Mouse (Mus musculus) liver, embryonic 13.5 days (tissue): ENCODE measurements at regions not wholly inside any gene's neighbourhood (a gene's known extent, or its start where the extent isn't known, plus 50 kb on each side); places are given as distances from the start of the nearest gene placed in this dataset.
"Not testable (repeated sequence)": the region's sequence is repeated elsewhere in the genome, so short reads cannot be mapped to it uniquely, and the experiment has no call there.

Source experiments
- ATAC-seq: fragments of 200-750 bp; cut with Nextera tagmentation; 2 replicates; pipeline ENCODE4 v1.8.0; 2017; ENCODE audit warnings: low read depth, mild to moderate bottlenecking, moderate number of reproducible peaks, moderate library complexity
- DNase-seq: peaks from one replicate; pipeline ENCODE4 v3.0.0; 2022
- H3K27ac ChIP-seq: fragments of 300-500 bp; sonication (generic); 2 replicates; pipeline ENCODE4 v1.5.1; 2015; ENCODE audit warnings: moderate library complexity, mild to moderate bottlenecking, inconsistent platforms
- H3K27me3 ChIP-seq: fragments of 300-500 bp; sonication (generic); 2 replicates; pipeline ENCODE4 v1.6.1; 2015; ENCODE audit warnings: mild to moderate bottlenecking, inconsistent platforms
- H3K36me3 ChIP-seq: fragments of 300-500 bp; sonication (generic); 2 replicates; pipeline ENCODE4 v1.6.1; 2015; ENCODE audit warnings: mild to moderate bottlenecking, inconsistent platforms
- H3K4me1 ChIP-seq: fragments of 300-500 bp; sonication (generic); replicated peaks from 2 replicates; pipeline ENCODE4 v1.6.1; 2015; ENCODE audit warnings: inconsistent platforms
- H3K4me2 ChIP-seq: fragments of 300-500 bp; sonication (generic); 2 replicates; pipeline ENCODE4 v1.6.1; 2015; ENCODE audit warnings: inconsistent platforms, mild to moderate bottlenecking, moderate library complexity
- H3K4me3 ChIP-seq: fragments of 300-500 bp; sonication (generic); replicated peaks from 2 replicates; pipeline ENCODE4 v1.5.1; 2015; ENCODE audit warnings: mild to moderate bottlenecking, inconsistent platforms
- H3K9ac ChIP-seq: fragments of 300-500 bp; sonication (generic); 2 replicates; pipeline ENCODE4 v1.6.1; 2015; ENCODE audit warnings: mild to moderate bottlenecking, inconsistent platforms
- H3K9me3 ChIP-seq: fragments of 300-500 bp; sonication (generic); replicated peaks from 2 replicates; pipeline ENCODE4 v1.6.1; 2016; ENCODE audit warnings: inconsistent platforms
- WGBS: fragments of 180-500 bp; shearing (Covaris S2); methylation state at CpG from one replicate; pipeline ENCODE4 v1.1.7; 2015; ENCODE audit not compliant: insufficient replicate concordance; 5-methylcytosine and 5-hydroxymethylcytosine counted together

GRCm38 (mm10) chr10:108111398-108111797 is 50.6 kb upstream of the Ppp1r12a start:
- Histone ChIP-seq H3K9ac (no peak overlapping the region), H3K4me3 (no peak overlapping the region), H3K36me3 (no peaks in the 10 kb centered on the region), H3K27me3 (no peaks in the 10 kb centered on the region), H3K27ac (no peak overlapping the region), H3K9me3 (no peaks in the 10 kb centered on the region), H3K4me2 (no peak overlapping the region), H3K4me1 (peaks cover 9% of the 10 kb centered on the region)
- 63% methylated on average over 4 of the region's 4 CpGs for WGBS
- DNase-seq = no peak
- no peak for ATAC-seq

- DNase-seq (no peak), ATAC-seq (no peak)
- no peaks in the 10 kb centered on the region for H3K27me3 ChIP-seq
- no peak overlapping the region for H3K4me3 ChIP-seq
- no peaks in the 10 kb centered on the region for H3K36me3 ChIP-seq
- H3K4me1 ChIP-seq = peaks cover 9% of the 10 kb centered on the region
- H3K9me3 ChIP-seq = no peaks in the 10 kb centered on the region
- WGBS = 66% methylated on average over 7 of the region's 7 CpGs
- no peak overlapping the region for H3K4me2 ChIP-seq
- no peak overlapping the region for H3K9ac ChIP-seq
- no peak overlapping the region for H3K27ac ChIP-seq
These were observed 51.1 kb upstream of the Ppp1r12a start for GRCm38 (mm10) chr10:108110891-108111290.

GRCm38 (mm10) chr10:108110197-108110596 is 51.8 kb upstream of the Ppp1r12a start:
- H3K9ac ChIP-seq = no peak overlapping the region
- no peak for ATAC-seq
- H3K9me3 ChIP-seq = no peaks in the 10 kb centered on the region

GRCm38 (mm10) chr10:108108500-108108899 is 53.5 kb upstream of the Ppp1r12a start:
- 67% methylated on average over 4 of the region's 4 CpGs for WGBS
- ATAC-seq, H3K9me3 ChIP-seq, H3K27ac ChIP-seq, H3K27me3 ChIP-seq, H3K4me1 ChIP-seq, H3K9ac ChIP-seq, H3K4me3 ChIP-seq, H3K36me3 ChIP-seq, H3K4me2 ChIP-seq, DNase-seq: not testable (repeated sequence)

More at GRCm38 (mm10) chr10:108110197-108110596, 51.8 kb upstream of the Ppp1r12a start:
- Histone ChIP-seq H3K27ac (no peak overlapping the region), H3K27me3 (no peaks in the 10 kb centered on the region), H3K4me3 (no peak overlapping the region), H3K36me3 (no peaks in the 10 kb centered on the region), H3K4me2 (no peak overlapping the region), H3K4me1 (peaks cover 9% of the 10 kb centered on the region)
- no peak for DNase-seq

GRCm38 (mm10) chr10:108101521-108101920 is 60.5 kb upstream of the Ppp1r12a start:
- WGBS = 66% methylated on average over 7 of the region's 7 CpGs
- no peak overlapping the region for H3K27ac ChIP-seq
- H3K4me1 ChIP-seq = no peaks in the 10 kb centered on the region
- H3K4me3 ChIP-seq = no peak overlapping the region
- H3K36me3 ChIP-seq = no peaks in the 10 kb centered on the region
- H3K9me3 ChIP-seq = no peaks in the 10 kb centered on the region
- no peak overlapping the region for H3K4me2 ChIP-seq
- no peaks in the 10 kb centered on the region for H3K27me3 ChIP-seq
- ATAC-seq = no peak
- no peak for DNase-seq
- no peak overlapping the region for H3K9ac ChIP-seq

- Histone ChIP-seq H3K27ac (no peak overlapping the region), H3K27me3 (no peaks in the 10 kb centered on the region), H3K9me3 (no peaks in the 10 kb centered on the region), H3K36me3 (no peaks in the 10 kb centered on the region), H3K9ac (no peak overlapping the region), H3K4me3 (no peak overlapping the region), H3K4me1 (peaks cover 15% of the 10 kb centered on the region), H3K4me2 (no peak overlapping the region)
- DNase-seq (no peak), ATAC-seq (no peak)
- WGBS = 39% methylated on average over 2 of the region's 2 CpGs
These were observed 69.0 kb upstream of the Ppp1r12a start for GRCm38 (mm10) chr10:108093043-108093442.

GRCm38 (mm10) chr10:108089375-108089981 is 72.5 kb upstream of the Ppp1r12a start:
- WGBS = 32% methylated on average over 8 of the region's 8 CpGs
- H3K27me3 ChIP-seq = no peaks in the 10 kb centered on the region
- no peak overlapping the region for H3K9ac ChIP-seq
- ATAC-seq = peak; percentile 54
- peaks cover 15% of the 10 kb centered on the region for H3K4me1 ChIP-seq
- no peak overlapping the region for H3K27ac ChIP-seq
- no peaks in the 10 kb centered on the region for H3K9me3 ChIP-seq
- no peaks in the 10 kb centered on the region for H3K36me3 ChIP-seq
- H3K4me3 ChIP-seq = no peak overlapping the region
- H3K4me2 ChIP-seq = no peak overlapping the region
- DNase-seq = no peak

GRCm38 (mm10) chr10:108088883-108089282 is 73.1 kb upstream of the Ppp1r12a start:
- Histone ChIP-seq H3K4me1 (peaks cover 15% of the 10 kb centered on the region), H3K4me3 (no peak overlapping the region), H3K27ac (no peak overlapping the region), H3K9me3 (no peaks in the 10 kb centered on the region), H3K4me2 (0 out of 2 replicates have a peak overlapping the region, but pooled peaks have one; percentile 1), H3K36me3 (no peaks in the 10 kb centered on the region), H3K27me3 (no peaks in the 10 kb centered on the region), H3K9ac (no peak overlapping the region)
- ATAC-seq = no peak
- 61% methylated on average over 8 of the region's 8 CpGs for WGBS
- DNase-seq = no peak

GRCm38 (mm10) chr10:108088209-108088608 is 73.8 kb upstream of the Ppp1r12a start:
- no peak overlapping the region for H3K4me2 ChIP-seq
- H3K9me3 ChIP-seq = no peaks in the 10 kb centered on the region
- DNase-seq = no peak
- no peaks in the 10 kb centered on the region for H3K27me3 ChIP-seq
- no peaks in the 10 kb centered on the region for H3K36me3 ChIP-seq
- no peak overlapping the region for H3K9ac ChIP-seq
- no peak overlapping the region for H3K27ac ChIP-seq
- no peak for ATAC-seq
- 84% methylated on average over 7 of the region's 7 CpGs for WGBS
- no peak overlapping the region for H3K4me3 ChIP-seq
- H3K4me1 ChIP-seq = peaks cover 15% of the 10 kb centered on the region

GRCm38 (mm10) chr10:108083220-108083619 is 78.8 kb upstream of the Ppp1r12a start:
- Histone ChIP-seq H3K4me3 (no peak overlapping the region), H3K27ac (no peak overlapping the region), H3K9me3 (no peaks in the 10 kb centered on the region), H3K36me3 (no peaks in the 10 kb centered on the region), H3K9ac (no peak overlapping the region), H3K4me2 (no peak overlapping the region), H3K27me3 (no peaks in the 10 kb centered on the region), H3K4me1 (no peaks in the 10 kb centered on the region)
- ATAC-seq (no peak), DNase-seq (no peak)

GRCm38 (mm10) chr10:108075144-108075543 is 86.8 kb upstream of the Ppp1r12a start:
- 0 out of 2 replicates have a peak, but pooled peaks cover 1% of the 10 kb centered on the region for H3K4me1 ChIP-seq
- no peak for DNase-seq
- no peak for ATAC-seq
- no peak overlapping the region for H3K4me3 ChIP-seq
- 51% methylated on average over 5 of the region's 5 CpGs for WGBS
- H3K9ac ChIP-seq = no peak overlapping the region
- H3K9me3 ChIP-seq = no peaks in the 10 kb centered on the region
- no peaks in the 10 kb centered on the region for H3K27me3 ChIP-seq
- H3K4me2 ChIP-seq = no peak overlapping the region
- H3K27ac ChIP-seq = no peak overlapping the region
- no peaks in the 10 kb centered on the region for H3K36me3 ChIP-seq

GRCm38 (mm10) chr10:108073828-108074227 is 88.2 kb upstream of the Ppp1r12a start:
- Histone ChIP-seq H3K27me3 (no peaks in the 10 kb centered on the region), H3K9ac (no peak overlapping the region), H3K36me3 (no peaks in the 10 kb centered on the region), H3K4me1 (0 out of 2 replicates have a peak, but pooled peaks cover 2% of the 10 kb centered on the region), H3K4me2 (no peak overlapping the region), H3K9me3 (no peaks in the 10 kb centered on the region), H3K4me3 (no peak overlapping the region), H3K27ac (no peak overlapping the region)
- no peak for DNase-seq
- 56% methylated on average over 4 of the region's 4 CpGs for WGBS
- ATAC-seq = no peak
